ENCODE assay signal across 26 mouse cellular contexts in genomic region chr19:4317181-4317580, GRCm38 (mm10).
"Had no signal": no experiment of that assay in that cellular context is flagged by ENCODE, and none has a peak within 500 bp of the region (broad histone marks: within the 10 kb centered on the region; RNA-seq: fewer than 3 reads in every experiment).

No protein-coding gene starts in this region.

- H3K27me3 ChIP-seq: hindbrain, embryonic 12.5 days; intestine, embryonic 15.5 days; limb, embryonic 12.5 days; liver, embryonic 13.5 days; liver, embryonic 15.5 days had no signal

- H3K9me3 ChIP-seq: hindbrain, embryonic 10.5 days; hindbrain, embryonic 12.5 days; intestine, embryonic 15.5 days; limb, embryonic 10.5 days; limb, embryonic 12.5 days; liver, embryonic 13.5 days; liver, embryonic 15.5 days had no signal

- H3K9ac ChIP-seq: hindbrain, embryonic 12.5 days; hindbrain, embryonic 14.5 days; intestine, embryonic 15.5 days; limb, embryonic 12.5 days; liver, embryonic 13.5 days; liver, embryonic 15.5 days had no signal

- DNase-seq: gastrocnemius, adult 2 months; gastrocnemius, postnatal 10 days; gastrocnemius, postnatal 25 days; heart, adult 2 months; heart, postnatal 10 days; heart, postnatal 4 days; kidney, adult 18-20 months; kidney, adult 8-10 months; kidney, postnatal 10 days; kidney, postnatal 25 days; kidney, postnatal 4 days; liver; liver, embryonic 13.5 days had no signal

- H3K4me1 ChIP-seq: hindbrain, embryonic 10.5 days; hindbrain, embryonic 12.5 days; intestine, embryonic 15.5 days; limb, embryonic 10.5 days; limb, embryonic 12.5 days had no signal

- H3K4me3 ChIP-seq: gastrocnemius, adult 2 months; heart, adult 2 months; hindbrain, embryonic 10.5 days; hindbrain, embryonic 12.5 days; intestine, embryonic 15.5 days; layer of hippocampus, adult 2 months; left cerebral cortex, adult 2 months; limb, embryonic 10.5 days; limb, embryonic 12.5 days; liver, embryonic 13.5 days; liver, embryonic 15.5 days had no signal

- H3K4me2 ChIP-seq: heart, embryonic 11.5 days; hindbrain, embryonic 12.5 days; hindbrain, embryonic 14.5 days; intestine, embryonic 15.5 days; limb, embryonic 12.5 days; liver, embryonic 13.5 days; liver, embryonic 15.5 days had no signal

- ATAC-seq: hindbrain, embryonic 16.5 days; inflammation-experienced regulatory T-cells, adult 6 months; intestine, embryonic 15.5 days; intestine, postnatal 0 days had no signal

- H3K27ac ChIP-seq: gastrocnemius, adult 2 months; heart, adult 2 months; hindbrain, embryonic 10.5 days; hindbrain, embryonic 12.5 days; hindbrain, embryonic 14.5 days; intestine, embryonic 15.5 days; layer of hippocampus, adult 2 months; left cerebral cortex, adult 2 months; limb, embryonic 10.5 days; limb, embryonic 12.5 days; liver, embryonic 13.5 days; liver, embryonic 15.5 days had no signal
